8 mouse cellular contexts compared by ENCODE assay signal in genomic region chr7:44996672-44997071, GRCm38 (mm10). TPM values are rescaled to one million over a fixed set of nuclear protein-coding genes. Genes with fewer than 3 reads are reported as not detected.
DNase-seq lines count a peak whose midpoint lies in the region; ATAC-seq and TF ChIP-seq lines count a peak whose summit lies in the region.

No protein-coding gene starts in this region.

- no peak for TF ChIP-seq EP300 in liver, embryonic 14.5 days (IDR thresholded peaks at IDR 0.05; ENCODE audit: low read depth)

- no peaks in the 10 kb centered on the region for H3K9me3 ChIP-seq in heart, embryonic 11.5 days (replicated peaks; ENCODE audit: control insufficient read depth, low read length)
- H3K9me3 ChIP-seq in E14TG2a.4 (ENCODE audit: low read length), result no peaks in the 10 kb centered on the region
- no peaks in the 10 kb centered on the region for H3K9me3 ChIP-seq in forebrain, embryonic 15.5 days
- no peaks in the 10 kb centered on the region for H3K9me3 ChIP-seq in liver, embryonic 14.5 days (ENCODE audit: control insufficient read depth, low read length)

- H3K27ac ChIP-seq in heart, embryonic 11.5 days (ENCODE audit: low read depth, low read length), result peak overlapping the region; percentile 86
- H3K27ac ChIP-seq in forebrain, embryonic 15.5 days (replicated peaks), result 0 out of 2 replicates have a peak overlapping the region, but pooled peaks have one; percentile 4
- no peak overlapping the region; the same call in 1 of the 2 replicates for H3K27ac ChIP-seq in liver, embryonic 14.5 days

- WGBS in heart, embryonic 11.5 days (ENCODE audit: insufficient replicate concordance), result 18% methylated on average over 10 of the region's 10 CpGs
- WGBS in forebrain, embryonic 15.5 days, result 11% methylated on average over 10 of the region's 10 CpGs
- WGBS in liver, embryonic 14.5 days (ENCODE audit: insufficient replicate concordance), result 11% methylated on average over 10 of the region's 10 CpGs

- peak overlapping the region; percentile 71 for H3K4me3 ChIP-seq in heart, embryonic 11.5 days (ENCODE audit: low read depth, low read length)
- H3K4me3 ChIP-seq in E14TG2a.4 (replicated peaks; ENCODE audit: low read length), result peak overlapping the region; percentile 91
- peak overlapping the region; percentile 63 for H3K4me3 ChIP-seq in forebrain, embryonic 15.5 days
- peak overlapping the region; percentile 81 to 83 for H3K4me3 ChIP-seq in liver, embryonic 14.5 days (ENCODE audit: insufficient read depth in 1 of 2, low read depth in 2 of 2, low read length in 2 of 2)

- no peak for ATAC-seq in heart, embryonic 11.5 days (replicated peaks; ENCODE audit: insufficient number of reproducible peaks, low FRiP score, low TSS enrichment)
- ATAC-seq in forebrain, embryonic 15.5 days (replicated peaks), result no peak
- no peak for ATAC-seq in liver, embryonic 14.5 days (ENCODE audit: insufficient read depth)
- ATAC-seq in cerebellum, adult (ENCODE audit: insufficient number of reproducible peaks, low FRiP score, low TSS enrichment), result no peak

- peak overlapping the region; percentile 97 for H3K4me2 ChIP-seq in heart, embryonic 11.5 days
- H3K4me2 ChIP-seq in forebrain, embryonic 15.5 days (replicated peaks), result peak overlapping the region; percentile 76
- H3K4me2 ChIP-seq in liver, embryonic 14.5 days (ENCODE audit: low read depth), result peak overlapping the region; percentile 99

- H3K9ac ChIP-seq in heart, embryonic 11.5 days (ENCODE audit: low read depth, low read length), result peak overlapping the region; percentile 89
- peak overlapping the region; percentile 41 for H3K9ac ChIP-seq in forebrain, embryonic 15.5 days (replicated peaks)
- peak overlapping the region; percentile 83 for H3K9ac ChIP-seq in liver, embryonic 14.5 days (replicated peaks)

- DNase-seq in heart, postnatal 4 days, result no peak
- DNase-seq in liver, embryonic 14.5 days (ENCODE audit: low read depth in 3 of 3, low spot score in 3 of 3), result no peak
- no peak for DNase-seq in left cerebral cortex, adult 8-10 months (ENCODE audit: low spot score in 2 of 2)
- no peak for DNase-seq in cerebellum, postnatal 25 days

- no peaks in the 10 kb centered on the region for H3K27me3 ChIP-seq in heart, embryonic 11.5 days (ENCODE audit: control insufficient read depth, insufficient read depth, low read length)
- H3K27me3 ChIP-seq in E14TG2a.4 (ENCODE audit: insufficient read depth, low read length), result no peaks in the 10 kb centered on the region
- H3K27me3 ChIP-seq in forebrain, embryonic 15.5 days, result no peaks in the 10 kb centered on the region
- no peaks in the 10 kb centered on the region for H3K27me3 ChIP-seq in liver, embryonic 14.5 days (ENCODE audit: control insufficient read depth, insufficient read depth, low read length)

- H3K36me3 ChIP-seq in heart, embryonic 11.5 days (ENCODE audit: control insufficient read depth, insufficient read depth, low read length), result peaks cover 33% of the 10 kb centered on the region
- H3K36me3 ChIP-seq in E14TG2a.4 (ENCODE audit: insufficient read depth, low read length), result peaks cover 71% of the 10 kb centered on the region
- H3K36me3 ChIP-seq in forebrain, embryonic 15.5 days, result peaks cover 15% of the 10 kb centered on the region
- peaks cover 24% of the 10 kb centered on the region for H3K36me3 ChIP-seq in liver, embryonic 14.5 days (replicated peaks; ENCODE audit: control insufficient read depth, insufficient read depth, low read depth)

- no peak for TF ChIP-seq CTCF in E14TG2a.4 (conservative IDR thresholded peaks at IDR 0.05; ENCODE audit: low read length)
- no peak for TF ChIP-seq CTCF in liver, embryonic 14.5 days (IDR thresholded peaks at IDR 0.05; ENCODE audit: low read depth)

- H3K4me1 ChIP-seq in heart, embryonic 11.5 days (ENCODE audit: control insufficient read depth, insufficient read depth, low read length), result peaks cover 25% of the 10 kb centered on the region
- peaks cover 85% of the 10 kb centered on the region for H3K4me1 ChIP-seq in E14TG2a.4 (replicated peaks; ENCODE audit: low read depth, low read length)
- H3K4me1 ChIP-seq in forebrain, embryonic 15.5 days, result peaks cover 26% of the 10 kb centered on the region
- peaks cover 7 to 11% of the 10 kb centered on the region in 2 experiments; a peak in 3 of 4 replicates for H3K4me1 ChIP-seq in liver, embryonic 14.5 days (replicated peaks; ENCODE audit: control insufficient read depth in 2 of 2, insufficient read depth in 2 of 2, low read length in 1 of 2)

RNA-seq across cellular contexts. Expression of gene Irf3, which starts 0.8 kb away (rescaled TPM):
- polyA plus RNA-seq in heart, embryonic 11.5 days (2014; fragmentation: Nextera tagmentation; extraction: Ambion mirVana), result 57.3 and 61.4 TPM in 2 replicates
- 10 to 100 TPM; 42.0 to 43.0 TPM for total RNA-seq in heart, postnatal 4 days (2021)
- polyA plus RNA-seq in forebrain, embryonic 15.5 days (2015; fragmentation: Nextera tagmentation; extraction: Ambion mirVana), result 62.6 and 66.6 TPM in 2 replicates
- polyA plus RNA-seq in liver, embryonic 14.5 days (2012; rRNA removed), result 40.3 and 41.0 TPM in 2 replicates
- polyA plus RNA-seq in liver, embryonic 14.5 days (2014; fragmentation: Nextera tagmentation; extraction: Ambion mirVana), result 28.0 and 32.1 TPM in 2 replicates
- total RNA-seq in left cerebral cortex, adult 8-10 months (2022), result 10 to 100 TPM; 23.6 to 42.1 (median 32.8) TPM

RNA-seq across cellular contexts. Expression of gene Bcl2l12, which starts 1.8 kb away (rescaled TPM):
- polyA plus RNA-seq in heart, embryonic 11.5 days (2014; fragmentation: Nextera tagmentation; extraction: Ambion mirVana), result 41.0 and 43.2 TPM in 2 replicates
- 10 to 100 TPM; 21.7 to 25.2 TPM for total RNA-seq in heart, postnatal 4 days (2021)
- 19.2 and 21.8 TPM in 2 replicates for polyA plus RNA-seq in forebrain, embryonic 15.5 days (2015; fragmentation: Nextera tagmentation; extraction: Ambion mirVana)
- polyA plus RNA-seq in liver, embryonic 14.5 days (2012; rRNA removed), result 11.4 and 14.4 TPM in 2 replicates
- 11.7 and 11.9 TPM in 2 replicates for polyA plus RNA-seq in liver, embryonic 14.5 days (2014; fragmentation: Nextera tagmentation; extraction: Ambion mirVana)
- total RNA-seq in left cerebral cortex, adult 8-10 months (2022), result 1 to 10 TPM; 2.3 to 5.1 (median 2.8) TPM

RNA-seq across cellular contexts. Expression of gene Prmt1, which starts 10.3 kb away (rescaled TPM):
- polyA plus RNA-seq in heart, embryonic 11.5 days (2014; fragmentation: Nextera tagmentation; extraction: Ambion mirVana), result 179 and 194 TPM in 2 replicates
- 100 to 1,000 TPM; 306 to 324 TPM for total RNA-seq in heart, postnatal 4 days (2021)
- polyA plus RNA-seq in forebrain, embryonic 15.5 days (2015; fragmentation: Nextera tagmentation; extraction: Ambion mirVana), result 703 and 728 TPM in 2 replicates
- polyA plus RNA-seq in liver, embryonic 14.5 days (2012; rRNA removed), result 168 and 174 TPM in 2 replicates
- 50.4 and 51.2 TPM in 2 replicates for polyA plus RNA-seq in liver, embryonic 14.5 days (2014; fragmentation: Nextera tagmentation; extraction: Ambion mirVana)
- 100 to 1,000 TPM; 153 to 178 (median 175) TPM for total RNA-seq in left cerebral cortex, adult 8-10 months (2022)

RNA-seq across cellular contexts. Expression of gene Scaf1, which starts 19.5 kb away (rescaled TPM):
- polyA plus RNA-seq in heart, embryonic 11.5 days (2014; fragmentation: Nextera tagmentation; extraction: Ambion mirVana), result 37.9 and 42.5 TPM in 2 replicates
- total RNA-seq in heart, postnatal 4 days (2021), result 10 to 100 TPM; 78.5 to 80.3 TPM
- 42.8 and 47.1 TPM in 2 replicates for polyA plus RNA-seq in forebrain, embryonic 15.5 days (2015; fragmentation: Nextera tagmentation; extraction: Ambion mirVana)
- 16.2 and 16.9 TPM in 2 replicates for polyA plus RNA-seq in liver, embryonic 14.5 days (2012; rRNA removed)
- 11.0 and 14.5 TPM in 2 replicates for polyA plus RNA-seq in liver, embryonic 14.5 days (2014; fragmentation: Nextera tagmentation; extraction: Ambion mirVana)
- total RNA-seq in left cerebral cortex, adult 8-10 months (2022), result 100 to 1,000 TPM; 164 to 171 (median 170) TPM

RNA-seq across cellular contexts. Expression of gene Rras, which starts 21.1 kb away (rescaled TPM):
- polyA plus RNA-seq in heart, embryonic 11.5 days (2014; fragmentation: Nextera tagmentation; extraction: Ambion mirVana), result 74.4 and 76.1 TPM in 2 replicates
- 10 to 100 TPM; 71.2 to 73.4 TPM for total RNA-seq in heart, postnatal 4 days (2021)
- polyA plus RNA-seq in forebrain, embryonic 15.5 days (2015; fragmentation: Nextera tagmentation; extraction: Ambion mirVana), result 10.4 and 11.5 TPM in 2 replicates
- 16.3 and 19.7 TPM in 2 replicates for polyA plus RNA-seq in liver, embryonic 14.5 days (2012; rRNA removed)
- 15.4 and 20.6 TPM in 2 replicates for polyA plus RNA-seq in liver, embryonic 14.5 days (2014; fragmentation: Nextera tagmentation; extraction: Ambion mirVana)
- 10 to 100 TPM; 13.7 to 18.8 (median 14.7) TPM for total RNA-seq in left cerebral cortex, adult 8-10 months (2022)
